Mouse (Mus musculus) erythroblast, embryonic 14.5 days (primary cell): ENCODE data around the gene Lrch1. TPM values are rescaled to one million over a fixed set of nuclear protein-coding genes. Genes with fewer than 3 reads are reported as not detected.

Experiments
- H3K27me3 ChIP-seq: 2 replicates; pipeline ENCODE4 v1.6.1; 2012; ENCODE audit warnings: inconsistent platforms; ENCODE audit not compliant: control insufficient read depth
- H3K36me3 ChIP-seq: 2 replicates; pipeline ENCODE4 v1.6.1; 2012; ENCODE audit warnings: mild to moderate bottlenecking, inconsistent platforms; ENCODE audit not compliant: control insufficient read depth
- H3K4me1 ChIP-seq: 2 replicates; pipeline ENCODE4 v1.6.1; 2012; ENCODE audit warnings: inconsistent platforms; ENCODE audit not compliant: control insufficient read depth
- H3K4me3 ChIP-seq: replicated peaks from 2 replicates; pipeline ENCODE3; 2012; ENCODE audit warnings: moderate library complexity, mild to moderate bottlenecking, inconsistent platforms
- H3K9me3 ChIP-seq: 2 replicates; pipeline ENCODE4 v1.6.1; 2012; ENCODE audit warnings: low read length, inconsistent platforms, mixed read lengths; ENCODE audit not compliant: control insufficient read depth
- GATA1 ChIP-seq: IDR thresholded peaks from 2 replicates; pipeline ENCODE4 v1.6.1; 2012; ENCODE audit warnings: low read length, inconsistent platforms, mixed read lengths
- TAL1 ChIP-seq: IDR thresholded peaks from 3 replicates; pipeline ENCODE4 v1.6.1; 2012; ENCODE audit warnings: low read length, inconsistent platforms, mixed read lengths
- polyA plus RNA-seq: library from polyadenylated mRNA; stranded (reverse); fragments of >175 nt; gene quantifications from 2 replicates; pipeline ENCODE4 v1.2.3, GENCODE M21; 2012

The Lrch1 gene
- polyA plus RNA-seq, 1 experiment: 0.31 TPM

DNA sequence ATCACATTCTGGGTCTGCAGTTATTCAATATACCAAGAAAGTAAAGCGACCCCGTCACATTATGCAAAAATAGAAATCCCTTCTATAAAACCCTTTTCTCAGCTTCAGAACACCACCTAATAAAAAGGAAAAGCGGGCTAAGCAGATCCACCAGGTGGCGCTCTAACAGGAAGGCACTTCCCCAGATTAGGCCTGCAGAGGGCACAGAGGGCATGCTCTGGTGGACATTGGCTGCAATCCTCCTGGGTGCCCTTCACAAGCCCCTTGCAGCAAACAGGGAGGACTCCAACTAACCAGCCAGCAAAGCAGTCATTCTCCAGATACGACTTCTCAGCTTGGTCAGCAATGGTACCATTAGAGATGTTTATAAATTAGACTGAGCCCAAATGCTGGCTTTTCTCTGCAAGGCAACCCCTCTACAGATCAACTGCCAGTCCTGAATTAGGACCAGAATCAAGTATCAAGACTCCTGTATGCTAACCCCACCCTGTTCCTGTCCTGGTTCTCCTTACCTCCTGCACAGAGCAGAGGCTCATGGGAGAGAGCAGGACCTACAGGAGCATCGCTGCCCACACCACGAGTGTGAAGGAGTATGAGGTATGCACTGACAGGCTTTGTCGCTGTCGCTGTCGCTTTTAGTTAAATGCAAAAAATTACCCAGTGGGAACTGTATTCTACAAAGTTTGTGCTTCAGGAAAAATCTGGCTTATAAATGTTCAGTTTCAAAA lies 183.3 kb downstream of the Lrch1 start:
- no peak overlapping the region for H3K4me3 ChIP-seq
- peaks cover 13% of the 10 kb centered on the region for H3K36me3 ChIP-seq
- H3K4me1 ChIP-seq: no peaks in the 10 kb centered on the region
- TF ChIP-seq GATA1 (no peak), TAL1 (no peak)
- no peaks in the 10 kb centered on the region for H3K27me3 ChIP-seq
- H3K9me3 ChIP-seq: no peaks in the 10 kb centered on the region

- TF ChIP-seq GATA1: no peak
- TF ChIP-seq TAL1: no peak
- Histone ChIP-seq H3K27me3 (no peaks in the 10 kb centered on the region), H3K4me1 (peaks cover 19% of the 10 kb centered on the region), H3K4me3 (no peak overlapping the region), H3K36me3 (peaks cover 76% of the 10 kb centered on the region), H3K9me3 (no peaks in the 10 kb centered on the region)
Observed at GRCm38 (mm10) chr14:74736850-74737249, 210.8 kb downstream of the Lrch1 start.

DNA sequence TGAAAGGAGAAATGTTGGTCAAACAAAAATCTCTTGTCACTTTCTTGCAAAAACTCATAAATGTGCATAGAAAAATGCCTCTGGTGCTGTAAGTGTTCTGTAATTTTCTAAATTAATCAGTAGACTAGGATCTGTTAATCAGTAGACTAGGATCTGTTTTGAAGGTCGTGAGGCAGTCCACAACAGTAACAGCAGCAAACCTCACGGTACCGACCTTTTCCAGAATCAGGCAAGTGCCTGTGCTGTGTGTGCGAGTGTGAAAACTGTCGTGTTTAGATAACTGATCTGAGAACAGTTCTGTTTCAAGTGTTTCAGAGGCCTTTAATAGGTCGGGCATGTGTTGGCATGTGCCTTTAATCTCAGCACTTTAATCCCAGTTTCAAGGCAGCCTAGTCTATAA lies 212.2 kb downstream of the Lrch1 start:
- Histone ChIP-seq H3K4me1 (peaks cover 27% of the 10 kb centered on the region), H3K36me3 (peaks cover 62% of the 10 kb centered on the region), H3K9me3 (no peaks in the 10 kb centered on the region), H3K4me3 (no peak overlapping the region), H3K27me3 (no peaks in the 10 kb centered on the region)
- no peak for TF ChIP-seq TAL1
- no peak for TF ChIP-seq GATA1

GRCm38 (mm10) chr14:74733397-74733796 lies 214.3 kb downstream of the Lrch1 start:
- Histone ChIP-seq H3K36me3 (peaks cover 41% of the 10 kb centered on the region), H3K9me3 (no peaks in the 10 kb centered on the region), H3K4me3 (peak overlapping the region; percentile 70), H3K27me3 (no peaks in the 10 kb centered on the region), H3K4me1 (peaks cover 27% of the 10 kb centered on the region)
- no peak for TF ChIP-seq TAL1
- TF ChIP-seq GATA1: no peak

DNA sequence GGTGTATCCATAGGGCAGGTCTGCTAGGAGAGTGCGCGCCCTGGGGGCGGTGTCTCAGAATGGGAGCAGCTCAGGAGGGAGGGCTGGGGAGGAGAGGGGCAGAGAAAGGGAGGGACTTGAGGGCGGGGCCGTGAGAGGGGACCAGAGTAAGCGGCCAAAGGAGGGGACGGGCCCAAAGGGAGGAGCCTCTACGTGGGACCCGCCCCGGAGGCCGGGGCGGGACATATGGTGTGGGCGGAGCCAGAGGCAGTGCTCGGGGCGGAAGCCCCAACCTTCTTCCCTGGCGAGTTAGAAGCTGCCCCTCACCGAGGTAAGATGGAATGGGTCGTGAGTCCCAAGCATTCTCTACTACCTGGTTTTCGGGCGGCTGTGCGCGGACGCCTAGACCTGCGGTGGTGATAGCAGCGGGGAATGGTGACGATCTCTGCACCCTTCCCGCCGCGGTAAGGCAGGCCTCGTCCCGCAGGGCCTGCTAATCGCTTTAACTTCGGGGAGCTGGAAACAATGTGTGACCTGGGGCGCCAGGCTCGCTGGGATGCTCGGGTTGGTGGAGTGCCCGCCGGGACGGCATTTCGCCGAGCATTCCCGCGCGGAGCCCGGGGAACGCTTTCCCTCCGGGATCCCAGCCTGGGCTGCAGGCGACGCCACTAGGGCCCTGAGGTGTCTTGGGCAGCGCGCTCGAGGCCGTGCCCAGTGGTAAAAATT lies 215.4 kb downstream of the Lrch1 start, which contains the start of gene Esd:
Gene Esd, plus strand, starts transcription at position 219 of the 705 bp plus-strand sequence.
- H3K27me3 ChIP-seq: no peaks in the 10 kb centered on the region
- peak within 1 kb of the TSS; percentile 70 for H3K4me3 ChIP-seq
- peaks cover 30% of the 10 kb centered on the region for H3K36me3 ChIP-seq
- peaks cover 27% of the 10 kb centered on the region for H3K4me1 ChIP-seq
- TF ChIP-seq TAL1: no peak
- TF ChIP-seq GATA1: no peak
- H3K9me3 ChIP-seq: no peaks in the 10 kb centered on the region

DNA sequence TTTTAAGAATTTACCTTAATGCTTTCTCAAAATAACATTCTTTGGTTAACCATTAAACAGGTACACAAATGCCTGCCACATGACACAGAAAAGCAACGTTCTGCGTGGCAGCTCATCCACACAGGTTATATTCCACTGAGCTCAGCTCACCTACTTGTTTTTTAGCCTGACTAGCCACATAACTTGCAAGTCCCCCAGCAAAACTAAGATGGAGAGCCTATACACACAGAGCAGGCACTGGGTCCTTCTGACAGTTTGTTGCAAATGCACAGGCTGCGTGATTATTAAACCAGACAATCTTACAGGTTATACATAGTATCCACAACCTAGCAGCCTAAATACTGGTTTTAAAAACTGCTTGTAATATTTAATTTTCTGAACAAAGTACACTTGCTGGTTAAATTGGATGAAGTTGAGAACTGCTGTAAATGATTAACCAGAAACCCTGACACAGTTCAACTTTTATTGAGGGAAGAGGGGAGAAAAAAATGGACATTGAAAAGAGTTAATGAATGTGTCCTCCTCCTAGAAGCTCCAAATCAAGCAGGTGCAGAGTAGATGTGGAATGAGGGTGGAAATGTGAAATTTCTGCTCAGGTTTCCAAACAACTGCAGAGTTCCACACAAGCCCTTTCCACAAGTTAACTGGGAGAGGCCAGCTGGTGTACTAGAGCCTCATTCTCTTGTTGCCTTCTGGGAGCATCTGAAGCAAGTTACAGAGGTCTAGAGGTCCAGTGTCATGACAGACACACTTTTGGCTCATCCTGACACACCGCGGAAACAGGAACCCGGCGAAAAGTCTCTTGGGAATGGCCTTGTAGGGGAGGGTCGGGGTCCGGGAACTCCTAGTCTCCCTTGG lies 216.2 kb downstream of the Lrch1 start:
- TF ChIP-seq TAL1 (no peak), GATA1 (no peak)
- Histone ChIP-seq H3K27me3 (no peaks in the 10 kb centered on the region), H3K36me3 (peaks cover 22% of the 10 kb centered on the region), H3K9me3 (no peaks in the 10 kb centered on the region), H3K4me1 (peaks cover 25% of the 10 kb centered on the region), H3K4me3 (peak overlapping the region; percentile 70)

DNA sequence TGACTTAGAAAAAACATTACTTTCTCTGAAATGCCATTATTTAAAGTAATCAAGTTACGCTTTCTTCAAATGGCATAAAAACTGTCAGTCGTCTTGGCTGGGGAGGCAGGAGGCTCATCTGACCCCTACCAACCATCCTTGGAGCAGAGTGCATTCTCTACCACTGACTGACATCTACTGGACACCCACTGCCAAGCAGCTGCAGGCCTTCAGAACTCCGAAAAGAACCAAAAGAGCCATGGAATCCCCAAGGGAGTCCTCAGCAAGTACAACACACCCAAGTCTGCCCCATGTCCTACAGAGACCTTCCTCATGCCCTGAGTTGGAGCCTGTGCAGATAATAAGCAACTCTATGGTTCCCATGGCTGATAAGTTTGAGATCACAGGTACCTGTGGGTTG lies 224.1 kb downstream of the Lrch1 start:
- Histone ChIP-seq H3K4me1 (no peaks in the 10 kb centered on the region), H3K27me3 (peaks cover 2% of the 10 kb centered on the region; the same call in 1 of the 2 replicates), H3K4me3 (no peak overlapping the region), H3K9me3 (no peaks in the 10 kb centered on the region), H3K36me3 (no peaks in the 10 kb centered on the region)
- TF ChIP-seq TAL1: no peak
- TF ChIP-seq GATA1: no peak

GRCm38 (mm10) chr14:74709054-74709453 lies 238.6 kb downstream of the Lrch1 start:
- TF ChIP-seq TAL1: no peak
- no peak for TF ChIP-seq GATA1
- H3K9me3 ChIP-seq: no peaks in the 10 kb centered on the region
- no peak overlapping the region for H3K4me3 ChIP-seq
- H3K27me3 ChIP-seq: no peaks in the 10 kb centered on the region
- H3K4me1 ChIP-seq: no peaks in the 10 kb centered on the region
- H3K36me3 ChIP-seq: no peaks in the 10 kb centered on the region

Other genes starting within 250 kb of the Lrch1 start
- 2.2 and 3.4 TPM in 2 replicates for gene Esd, start 215.6 kb downstream of the Lrch1 start, polyA plus RNA-seq
- 0.01 TPM in 1 of 2 replicates, not detected in the other for gene Rubcnl, start 68.2 kb upstream of the Lrch1 start, polyA plus RNA-seq
- not detected in 2 replicates for gene Lrrc63, start 183.0 kb upstream of the Lrch1 start, polyA plus RNA-seq
- gene Lcp1, start 183.2 kb upstream of the Lrch1 start, polyA plus RNA-seq: 0.15 and 0.19 TPM in 2 replicates